Mouse (Mus musculus) lung, postnatal 0 days (tissue): ENCODE results near the gene Gfra1. TPM values are rescaled to one million over a fixed set of nuclear protein-coding genes. Genes with fewer than 3 reads are reported as not detected.

Experiments
- ATAC-seq: fragments of 200-750 bp; cut with Nextera tagmentation; 2 replicates; pipeline ENCODE4 v1.8.0; 2017; ENCODE audit warnings: moderate library complexity
- DNase-seq: peaks from one replicate; pipeline ENCODE4 v3.0.0-alpha.2; 2016; ENCODE audit warnings: low spot score
- H3K27ac ChIP-seq: fragments of 300-500 bp; sonication (generic); 2 replicates; pipeline ENCODE4 v1.5.1; 2014; ENCODE audit warnings: antibody characterized with exemption, mild to moderate bottlenecking, low read length, mixed read lengths
- H3K27me3 ChIP-seq: fragments of 300-500 bp; sonication (generic); replicated peaks from 2 replicates; pipeline ENCODE4 v1.6.1; 2014; ENCODE audit warnings: low read length, mixed read lengths; ENCODE audit not compliant: insufficient read depth
- H3K36me3 ChIP-seq: fragments of 300-500 bp; sonication (generic); 2 replicates; pipeline ENCODE4 v1.6.1; 2014; ENCODE audit warnings: low read length, mixed read lengths; ENCODE audit not compliant: insufficient read depth
- H3K4me1 ChIP-seq: fragments of 300-500 bp; sonication (generic); 2 replicates; pipeline ENCODE4 v1.6.1; 2014; ENCODE audit warnings: antibody characterized with exemption, low read depth, low read length, mixed read lengths; ENCODE audit not compliant: insufficient read depth
- H3K4me2 ChIP-seq: fragments of 300-500 bp; sonication (generic); replicated peaks from 2 replicates; pipeline ENCODE4 v1.6.1; 2014; ENCODE audit warnings: low read depth, mild to moderate bottlenecking, low read length, moderate library complexity, mixed read lengths
- H3K4me3 ChIP-seq: fragments of 300-500 bp; sonication (generic); 2 replicates; pipeline ENCODE4 v1.5.1; 2014; ENCODE audit warnings: low read depth, low read length
- H3K9ac ChIP-seq: fragments of 300-500 bp; sonication (generic); replicated peaks from 2 replicates; pipeline ENCODE4 v1.6.1; 2014; ENCODE audit warnings: low read depth, mild to moderate bottlenecking
- H3K9me3 ChIP-seq: fragments of 300-500 bp; sonication (generic); 2 replicates; pipeline ENCODE4 v1.6.1; 2016; ENCODE audit warnings: low read length, mixed read lengths
- CTCF ChIP-seq: IDR thresholded peaks from 2 replicates; pipeline ENCODE4 v1.5.1; 2016; ENCODE audit warnings: antibody characterized with exemption, mild to moderate bottlenecking
- EP300 ChIP-seq: IDR thresholded peaks from 2 replicates; pipeline ENCODE4 v1.6.1; 2016; ENCODE audit warnings: antibody characterized with exemption, mild to moderate bottlenecking, control low read depth
- WGBS: fragments of 180-500 bp; shearing (Covaris S2); extraction: QIAGEN DNeasy Blood & Tissue Kit; methylation state at CpG from one replicate; pipeline ENCODE4 v1.1.7; 2014; 5-methylcytosine and 5-hydroxymethylcytosine counted together
- polyA plus RNA-seq: library from polyadenylated mRNA; unstranded; fragments of >200 nt; fragmentation: Nextera tagmentation; extraction: Ambion mirVana; gene quantifications from 2 replicates; pipeline ENCODE4 v1.2.1, GENCODE M21; 2015

Gfra1 gene
- polyA plus RNA-seq, 1 experiment from 2014 or later: 6.2 TPM

GRCm38 (mm10) chr19:58450716-58451115, 5.0 kb downstream of the Gfra1 start:
- no peak overlapping the region for H3K9ac ChIP-seq
- no peaks in the 10 kb centered on the region for H3K9me3 ChIP-seq
- H3K4me3 ChIP-seq: no peak overlapping the region
- ATAC-seq (no peak), DNase-seq (no peak)
- H3K36me3 ChIP-seq: no peaks in the 10 kb centered on the region
- H3K27ac ChIP-seq: no peak overlapping the region
- WGBS: 50% methylated on average over 5 of the region's 5 CpGs
- peaks cover 22% of the 10 kb centered on the region for H3K27me3 ChIP-seq
- no peak for TF ChIP-seq CTCF
- TF ChIP-seq EP300: no peak
- no peak overlapping the region for H3K4me2 ChIP-seq
- peaks cover 13% of the 10 kb centered on the region for H3K4me1 ChIP-seq

- H3K27ac ChIP-seq: no peak overlapping the region
- no peaks in the 10 kb centered on the region for H3K27me3 ChIP-seq
- no peak overlapping the region for H3K4me3 ChIP-seq
- H3K36me3 ChIP-seq: no peaks in the 10 kb centered on the region
- no peak overlapping the region for H3K4me2 ChIP-seq
- ATAC-seq (no peak), DNase-seq (no peak)
- TF ChIP-seq CTCF: no peak
- TF ChIP-seq EP300: no peak
- H3K9me3 ChIP-seq: no peaks in the 10 kb centered on the region
- H3K9ac ChIP-seq: no peak overlapping the region
- H3K4me1 ChIP-seq: no peaks in the 10 kb centered on the region
- WGBS: 72% methylated on average over 10 of the region's 10 CpGs
These were observed 12.7 kb downstream of the Gfra1 start for GRCm38 (mm10) chr19:58442785-58443732.

- TF ChIP-seq CTCF (no peak), EP300 (no peak)
- 68% methylated on average over 7 of the region's 7 CpGs for WGBS
- Histone ChIP-seq H3K4me3 (no peak overlapping the region), H3K4me1 (peaks cover 3% of the 10 kb centered on the region; the same call in 1 of the 2 replicates), H3K27ac (no peak overlapping the region), H3K27me3 (no peaks in the 10 kb centered on the region), H3K9ac (no peak overlapping the region), H3K36me3 (no peaks in the 10 kb centered on the region), H3K4me2 (no peak overlapping the region), H3K9me3 (no peaks in the 10 kb centered on the region)
- ATAC-seq: no peak
- no peak for DNase-seq
These were observed 13.9 kb downstream of the Gfra1 start for GRCm38 (mm10) chr19:58441785-58442184.

- Histone ChIP-seq H3K4me1 (peaks cover 3% of the 10 kb centered on the region; the same call in 1 of the 2 replicates), H3K9me3 (no peaks in the 10 kb centered on the region), H3K9ac (no peak overlapping the region), H3K36me3 (no peaks in the 10 kb centered on the region), H3K27me3 (no peaks in the 10 kb centered on the region), H3K4me2 (no peak overlapping the region), H3K4me3 (no peak overlapping the region), H3K27ac (no peak overlapping the region)
- 65% methylated on average over 7 of the region's 7 CpGs for WGBS
- DNase-seq: no peak
- ATAC-seq: no peak
- no peak for TF ChIP-seq CTCF
- TF ChIP-seq EP300: no peak
These were observed 14.5 kb downstream of the Gfra1 start for GRCm38 (mm10) chr19:58441246-58441645.

DNA sequence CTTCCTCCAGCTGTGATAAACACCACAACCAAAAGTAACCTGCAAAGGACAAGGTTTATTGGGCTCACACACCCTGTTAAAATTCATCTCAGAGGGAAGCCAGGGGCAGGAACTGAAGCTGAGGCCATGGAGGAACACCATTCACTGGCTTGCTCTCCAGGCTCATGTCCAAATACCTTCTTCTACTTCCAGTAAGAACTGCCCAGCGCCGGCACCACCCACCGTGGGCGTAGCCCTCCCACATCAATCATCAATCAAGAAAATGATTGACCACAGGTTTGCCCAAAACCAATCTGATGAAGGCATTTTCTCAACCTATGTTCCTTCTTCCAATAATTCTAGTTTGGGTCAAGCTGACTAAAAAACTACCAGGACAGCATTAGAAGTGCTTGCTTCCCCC, 16.9 kb downstream of the Gfra1 start:
- H3K9me3 ChIP-seq: no peaks in the 10 kb centered on the region
- DNase-seq (no peak), ATAC-seq (no peak)
- no peak for TF ChIP-seq EP300
- no peak for TF ChIP-seq CTCF
- H3K27ac ChIP-seq: no peak overlapping the region
- no peaks in the 10 kb centered on the region for H3K27me3 ChIP-seq
- H3K9ac ChIP-seq: no peak overlapping the region
- peaks cover 3% of the 10 kb centered on the region; the same call in 1 of the 2 replicates for H3K4me1 ChIP-seq
- H3K36me3 ChIP-seq: no peaks in the 10 kb centered on the region
- no peak overlapping the region for H3K4me2 ChIP-seq
- WGBS: 81% methylated on average over 4 of the region's 4 CpGs
- no peak overlapping the region for H3K4me3 ChIP-seq

DNA sequence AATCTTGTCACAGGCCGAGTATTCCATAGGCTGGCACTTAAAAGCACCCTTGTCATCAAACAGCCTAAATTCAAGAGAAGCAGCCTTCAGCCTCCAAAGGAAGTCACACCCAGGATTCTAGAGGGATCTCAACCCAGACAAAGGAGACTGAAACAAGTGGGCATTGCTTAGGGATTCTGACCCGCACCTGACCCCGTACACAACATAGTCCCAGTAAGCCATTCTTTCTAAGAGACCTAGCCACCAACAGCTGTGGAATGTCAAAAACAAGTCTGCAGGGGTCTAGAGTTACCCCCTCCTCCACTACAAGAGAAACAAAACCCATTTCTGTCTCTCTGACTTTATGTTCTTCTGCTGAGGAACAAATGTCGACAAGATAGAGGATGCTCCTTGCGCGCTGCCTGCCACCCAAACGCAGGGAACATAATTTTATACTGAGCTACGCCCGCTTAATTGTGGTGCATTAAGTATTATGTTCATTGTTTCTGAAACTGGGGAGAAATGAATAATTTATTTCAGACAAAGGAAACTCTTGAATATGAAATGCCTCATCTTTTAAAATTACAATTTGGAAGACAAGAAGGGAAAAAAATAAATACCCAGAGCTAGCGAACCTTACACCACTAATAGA, 18.2 kb downstream of the Gfra1 start:
- Histone ChIP-seq H3K9ac (no peak overlapping the region), H3K4me2 (no peak overlapping the region), H3K9me3 (no peaks in the 10 kb centered on the region), H3K27ac (no peak overlapping the region), H3K27me3 (no peaks in the 10 kb centered on the region), H3K4me3 (no peak overlapping the region), H3K36me3 (no peaks in the 10 kb centered on the region), H3K4me1 (peaks cover 3% of the 10 kb centered on the region; the same call in 1 of the 2 replicates)
- no peak for TF ChIP-seq CTCF
- no peak for TF ChIP-seq EP300
- DNase-seq (no peak), ATAC-seq (no peak)
- WGBS: 58% methylated on average over 10 of the region's 10 CpGs
